11 mouse cellular contexts compared by ENCODE assay signal in genomic region chr4:132077445-132077844, GRCm38 (mm10). TPM values are rescaled to one million over a fixed set of nuclear protein-coding genes. Genes with fewer than 3 reads are reported as not detected.
DNase-seq lines count a peak whose midpoint lies in the region; ATAC-seq and TF ChIP-seq lines count a peak whose summit lies in the region.
"Had no signal": no experiment of that assay in that cellular context is flagged by ENCODE, and none has a peak within 500 bp of the region (broad histone marks: within the 10 kb centered on the region; RNA-seq: fewer than 3 reads in every experiment).

No protein-coding gene starts in this region.

- H3K4me3 ChIP-seq in heart, postnatal 0 days (ENCODE audit: low read depth, low read length), result 0 out of 2 replicates have a peak overlapping the region, but pooled peaks have one; percentile 7
- H3K4me3 ChIP-seq: neural tube, embryonic 13.5 days had no signal

- intact Hi-C loops in heart, postnatal 14 days (cut with DNase I), result loop anchor here (5.0 kb wide), 1 partner anchor 160 kb away; no protein-coding TSS in a partner anchor
- intact Hi-C loops in left cerebral cortex, postnatal 36 days (cut with DNase I), result loop anchor here (5.0 kb wide), 2 partner anchors 40 to 160 kb away; no protein-coding TSS in a partner anchor

- peaks cover 38% of the 10 kb centered on the region for H3K4me1 ChIP-seq in heart, postnatal 0 days (ENCODE audit: control insufficient read depth, insufficient read depth)

- ATAC-seq in heart, postnatal 0 days (ENCODE audit: insufficient read depth, low read depth), result no peak

- no peaks in the 10 kb centered on the region for H3K36me3 ChIP-seq in heart, postnatal 0 days (replicated peaks; ENCODE audit: control insufficient read depth, insufficient read depth, low read length)
- H3K36me3 ChIP-seq: neural tube, embryonic 13.5 days had no signal

- TF ChIP-seq EP300 in heart, postnatal 0 days (IDR thresholded peaks at IDR 0.05; ENCODE audit: low read depth), result no peak; the same call in 1 of the 2 replicates

- no peak overlapping the region; the same call in 1 of the 2 replicates for H3K9ac ChIP-seq in heart, postnatal 0 days (replicated peaks; ENCODE audit: low read depth, low read length)
- H3K9ac ChIP-seq: neural tube, embryonic 13.5 days had no signal

- DNase-seq in heart, adult 9 months (ENCODE audit: low spot score in 2 of 2), result peak; percentile 27 to 29
- DNase-seq in heart, postnatal 14 days, result no peak
- DNase-seq in MN1 (ENCODE audit: low spot score), result peak; percentile 50
- peak; percentile 56 for DNase-seq in heart, postnatal 0 days (ENCODE audit: low spot score)
- DNase-seq in spleen, postnatal 14 days (ENCODE audit: low spot score in 2 of 2), result peak; percentile 47 to 53
- DNase-seq in gastrocnemius, postnatal 10 days, result no peak
- no peak for DNase-seq in left cerebral cortex, postnatal 36 days (ENCODE audit: low spot score in 2 of 2)
- no peak for DNase-seq in adrenal gland, postnatal 4 days (ENCODE audit: low spot score in 2 of 2)
- DNase-seq: layer of hippocampus, postnatal 36 days had no signal

- H3K9me3 ChIP-seq in heart, postnatal 0 days (replicated peaks; ENCODE audit: control insufficient read depth, low read length), result no peaks in the 10 kb centered on the region
- H3K9me3 ChIP-seq: neural tube, embryonic 13.5 days had no signal

- H3K27me3 ChIP-seq in heart, postnatal 0 days (ENCODE audit: control insufficient read depth, insufficient read depth, low read length), result no peaks in the 10 kb centered on the region

- no peak for TF ChIP-seq CTCF in heart, postnatal 0 days (IDR thresholded peaks at IDR 0.05; ENCODE audit: low read depth)

- peak overlapping the region; percentile 42 for H3K4me2 ChIP-seq in heart, postnatal 0 days (ENCODE audit: low read depth, low read length)
- H3K4me2 ChIP-seq: neural tube, embryonic 13.5 days had no signal

- WGBS in heart, postnatal 0 days, result 13% methylated on average over 7 of the region's 7 CpGs

- H3K27ac ChIP-seq in heart, postnatal 0 days (ENCODE audit: low read depth), result peak overlapping the region; percentile 80
- H3K27ac ChIP-seq: neural tube, embryonic 13.5 days had no signal

RNA-seq across cellular contexts. Expression of gene Epb41, which starts 2.3 kb away (rescaled TPM):
- total RNA-seq in heart, postnatal 14 days (2021), result 100 to 1,000 TPM; 216 to 281 TPM
- 47.3 and 52.8 TPM in 2 replicates for total RNA-seq in heart, postnatal 0 days (2014; rRNA removed; ENCODE audit: low replicate concordance)
- 21.2 and 26.6 TPM in 2 replicates for polyA plus RNA-seq in heart, postnatal 0 days (2015; fragmentation: Nextera tagmentation; extraction: Ambion mirVana)
- total RNA-seq in gastrocnemius, postnatal 10 days (2021), result 10 to 100 TPM; 51.7 to 54.5 TPM
- total RNA-seq in left cerebral cortex, postnatal 36 days (2021), result 10 to 100 TPM; 36.5 to 44.3 TPM
- total RNA-seq in adrenal gland, postnatal 4 days (2021), result 10 to 100 TPM; 67.2 to 91.2 TPM

RNA-seq across cellular contexts. Expression of gene Gm10300, which starts 2.9 kb away (rescaled TPM):
- total RNA-seq in heart, postnatal 14 days (2021), result under 1 TPM; 0.15 to 0.19 TPM
- 1.7 TPM in 1 of 2 replicates, not detected in the other for total RNA-seq in heart, postnatal 0 days (2014; rRNA removed; ENCODE audit: low replicate concordance)
- polyA plus RNA-seq in heart, postnatal 0 days (2015; fragmentation: Nextera tagmentation; extraction: Ambion mirVana), result 0.18 TPM in 2 replicates
- under 1 TPM in 1 of 2 experiments, not detected in 1; 0.18 TPM for total RNA-seq in gastrocnemius, postnatal 10 days (2021)
- total RNA-seq in left cerebral cortex, postnatal 36 days (2021), result under 1 TPM in 1 of 2 experiments, not detected in 1; 0.22 TPM
- total RNA-seq in adrenal gland, postnatal 4 days (2021), result under 1 TPM; 0.70 to 0.73 TPM
- total RNA-seq: layer of hippocampus, postnatal 36 days had no signal
- polyA plus RNA-seq: brain, embryonic 14.5 days had no signal

Comparison
In these comparisons a context has a peak if more than half of its experiments do, and no peak if none do; other contexts are left out.
1. DNase-seq: peak in heart, adult 9 months (2 of 2), MN1 (single experiment), heart, postnatal 0 days (single experiment) and spleen, postnatal 14 days (2 of 2); none in heart, postnatal 14 days (0 of 2), gastrocnemius, postnatal 10 days (single experiment), left cerebral cortex, postnatal 36 days (0 of 2) and adrenal gland, postnatal 4 days (0 of 2).